Mouse (Mus musculus): ENCODE data around the gene Nlgn1. TPM values are rescaled to one million over a fixed set of nuclear protein-coding genes. Genes with fewer than 3 reads are reported as not detected.

Nlgn1 gene
- polyA plus RNA-seq (2014; fragmentation: Nextera tagmentation; extraction: Ambion mirVana), result 27.5 and 31.9 TPM in 2 replicates

GRCm38 (mm10) chr3:26332400-26333238 is at the start of gene Nlgn1:
Gene Nlgn1 (minus strand): TSS chr3:26332460.
- H3K9me3 ChIP-seq (ENCODE audit: control insufficient read depth, low read length), result no peaks in the 10 kb centered on the region
- H3K4me1 ChIP-seq (replicated peaks; ENCODE audit: control insufficient read depth, insufficient read depth, low read length), result peaks cover 7% of the 10 kb centered on the region
- 2% methylated on average over 14 of the region's 14 CpGs for WGBS
- ATAC-seq (ENCODE audit: low FRiP score) (no peak), DNase-seq (ENCODE audit: low spot score) (peak; percentile 37)
- H3K36me3 ChIP-seq (replicated peaks; ENCODE audit: control insufficient read depth, insufficient read depth), result no peaks in the 10 kb centered on the region
- H3K9ac ChIP-seq, result peak within 1 kb of the TSS; percentile 82
- H3K27ac ChIP-seq, result peak within 1 kb of the TSS; percentile 91
- H3K4me3 ChIP-seq (replicated peaks; ENCODE audit: low read length), result peak within 1 kb of the TSS; percentile 76
- H3K27me3 ChIP-seq (ENCODE audit: control insufficient read depth, insufficient read depth, low read length), result no peaks in the 10 kb centered on the region
- peak within 1 kb of the TSS; percentile 92 for H3K4me2 ChIP-seq (replicated peaks)

- Histone ChIP-seq H3K4me3 (replicated peaks; ENCODE audit: low read length) (no peak overlapping the region), H3K4me1 (replicated peaks; ENCODE audit: control insufficient read depth, insufficient read depth, low read length) (no peaks in the 10 kb centered on the region), H3K27me3 (ENCODE audit: control insufficient read depth, insufficient read depth, low read length) (no peaks in the 10 kb centered on the region), H3K27ac (no peak overlapping the region), H3K9me3 (ENCODE audit: control insufficient read depth, low read length) (no peaks in the 10 kb centered on the region), H3K9ac (no peak overlapping the region), H3K4me2 (replicated peaks) (no peak overlapping the region), H3K36me3 (replicated peaks; ENCODE audit: control insufficient read depth, insufficient read depth) (no peaks in the 10 kb centered on the region)
- DNase-seq (ENCODE audit: low spot score), result no peak
- 93% methylated on average over 2 of the region's 2 CpGs for WGBS
- ATAC-seq (ENCODE audit: low FRiP score), result no peak
These were observed 46.0 kb upstream of the Nlgn1 start for GRCm38 (mm10) chr3:26378272-26378671.

- Histone ChIP-seq H3K4me2 (replicated peaks) (no peak overlapping the region), H3K9me3 (ENCODE audit: control insufficient read depth, low read length) (no peaks in the 10 kb centered on the region), H3K4me1 (replicated peaks; ENCODE audit: control insufficient read depth, insufficient read depth, low read length) (no peaks in the 10 kb centered on the region), H3K27ac (no peak overlapping the region), H3K36me3 (replicated peaks; ENCODE audit: control insufficient read depth, insufficient read depth) (no peaks in the 10 kb centered on the region), H3K27me3 (ENCODE audit: control insufficient read depth, insufficient read depth, low read length) (no peaks in the 10 kb centered on the region), H3K4me3 (replicated peaks; ENCODE audit: low read length) (no peak overlapping the region), H3K9ac (no peak overlapping the region)
- DNase-seq (ENCODE audit: low spot score), result no peak
- no peak for ATAC-seq (ENCODE audit: low FRiP score)
- WGBS, result 74% methylated on average over 5 of the region's 5 CpGs
These were observed 22.8 kb upstream of the Nlgn1 start for GRCm38 (mm10) chr3:26355082-26355481.

- H3K4me2 ChIP-seq (replicated peaks), result no peak overlapping the region
- ATAC-seq (ENCODE audit: low FRiP score) (no peak), DNase-seq (ENCODE audit: low spot score) (no peak)
- no peaks in the 10 kb centered on the region for H3K4me1 ChIP-seq (replicated peaks; ENCODE audit: control insufficient read depth, insufficient read depth, low read length)
- H3K9me3 ChIP-seq (ENCODE audit: control insufficient read depth, low read length), result no peaks in the 10 kb centered on the region
- H3K4me3 ChIP-seq (replicated peaks; ENCODE audit: low read length), result no peak overlapping the region
- H3K36me3 ChIP-seq (replicated peaks; ENCODE audit: control insufficient read depth, insufficient read depth), result no peaks in the 10 kb centered on the region
- no peak overlapping the region for H3K27ac ChIP-seq
- no peak overlapping the region for H3K9ac ChIP-seq
- WGBS, result 63% methylated on average over 5 of the region's 5 CpGs
- H3K27me3 ChIP-seq (ENCODE audit: control insufficient read depth, insufficient read depth, low read length), result no peaks in the 10 kb centered on the region
These were observed 22.3 kb upstream of the Nlgn1 start for GRCm38 (mm10) chr3:26354483-26355030.

GRCm38 (mm10) chr3:26337495-26337894 is 5.2 kb upstream of the Nlgn1 start:
- Histone ChIP-seq H3K36me3 (replicated peaks; ENCODE audit: control insufficient read depth, insufficient read depth) (no peaks in the 10 kb centered on the region), H3K9me3 (ENCODE audit: control insufficient read depth, low read length) (no peaks in the 10 kb centered on the region), H3K4me2 (replicated peaks) (no peak overlapping the region), H3K4me3 (replicated peaks; ENCODE audit: low read length) (no peak overlapping the region), H3K9ac (no peak overlapping the region), H3K27ac (no peak overlapping the region), H3K4me1 (replicated peaks; ENCODE audit: control insufficient read depth, insufficient read depth, low read length) (no peaks in the 10 kb centered on the region; the same call in 1 of the 2 replicates), H3K27me3 (ENCODE audit: control insufficient read depth, insufficient read depth, low read length) (no peaks in the 10 kb centered on the region)
- DNase-seq (ENCODE audit: low spot score) (no peak), ATAC-seq (ENCODE audit: low FRiP score) (no peak)
- WGBS, result 76% methylated on average over 2 of the region's 2 CpGs

- Histone ChIP-seq H3K4me2 (replicated peaks) (peak overlapping the region; percentile 92), H3K9ac (peak overlapping the region; percentile 82), H3K4me3 (replicated peaks; ENCODE audit: low read length) (peak overlapping the region; percentile 76), H3K27me3 (ENCODE audit: control insufficient read depth, insufficient read depth, low read length) (no peaks in the 10 kb centered on the region), H3K4me1 (replicated peaks; ENCODE audit: control insufficient read depth, insufficient read depth, low read length) (peaks cover 7% of the 10 kb centered on the region), H3K36me3 (replicated peaks; ENCODE audit: control insufficient read depth, insufficient read depth) (no peaks in the 10 kb centered on the region), H3K9me3 (ENCODE audit: control insufficient read depth, low read length) (no peaks in the 10 kb centered on the region), H3K27ac (0 out of 2 replicates have a peak overlapping the region, but pooled peaks have one; percentile 4)
- under 1% methylated on average over 40 of the region's 41 CpGs for WGBS
- ATAC-seq (ENCODE audit: low FRiP score), result peak; percentile 61
- peak; percentile 73 for DNase-seq (ENCODE audit: low spot score)
These were observed 1.1 kb upstream of the Nlgn1 start for GRCm38 (mm10) chr3:26333239-26333811.

- H3K4me3 ChIP-seq (replicated peaks; ENCODE audit: low read length), result peak overlapping the region; percentile 76
- peak overlapping the region; percentile 91 for H3K27ac ChIP-seq
- DNase-seq (ENCODE audit: low spot score) (peak; percentile 57), ATAC-seq (ENCODE audit: low FRiP score) (peak; percentile 86)
- no peaks in the 10 kb centered on the region for H3K36me3 ChIP-seq (replicated peaks; ENCODE audit: control insufficient read depth, insufficient read depth)
- H3K9me3 ChIP-seq (ENCODE audit: control insufficient read depth, low read length), result no peaks in the 10 kb centered on the region
- H3K27me3 ChIP-seq (ENCODE audit: control insufficient read depth, insufficient read depth, low read length), result no peaks in the 10 kb centered on the region
- peak overlapping the region; percentile 82 for H3K9ac ChIP-seq
- H3K4me2 ChIP-seq (replicated peaks), result peak overlapping the region; percentile 92
- under 1% methylated on average over 60 of the region's 60 CpGs for WGBS
- H3K4me1 ChIP-seq (replicated peaks; ENCODE audit: control insufficient read depth, insufficient read depth, low read length), result peaks cover 7% of the 10 kb centered on the region
These were observed 841 bp downstream of the Nlgn1 start for GRCm38 (mm10) chr3:26331177-26332061.

GRCm38 (mm10) chr3:26330863-26331176 is 1.4 kb downstream of the Nlgn1 start:
- WGBS, result 5% methylated on average over 9 of the region's 9 CpGs
- Histone ChIP-seq H3K4me1 (replicated peaks; ENCODE audit: control insufficient read depth, insufficient read depth, low read length) (peaks cover 7% of the 10 kb centered on the region), H3K27me3 (ENCODE audit: control insufficient read depth, insufficient read depth, low read length) (no peaks in the 10 kb centered on the region), H3K27ac (peak overlapping the region; percentile 91), H3K4me3 (replicated peaks; ENCODE audit: low read length) (peak overlapping the region; percentile 76), H3K9ac (peak overlapping the region; percentile 82), H3K9me3 (ENCODE audit: control insufficient read depth, low read length) (no peaks in the 10 kb centered on the region), H3K36me3 (replicated peaks; ENCODE audit: control insufficient read depth, insufficient read depth) (no peaks in the 10 kb centered on the region), H3K4me2 (replicated peaks) (peak overlapping the region; percentile 92)
- ATAC-seq (ENCODE audit: low FRiP score) (no peak), DNase-seq (ENCODE audit: low spot score) (peak; percentile 47)

All from hindbrain, embryonic 14.5 days (tissue).